Mouse (Mus musculus): ENCODE results near the gene Folh1.

DNA sequence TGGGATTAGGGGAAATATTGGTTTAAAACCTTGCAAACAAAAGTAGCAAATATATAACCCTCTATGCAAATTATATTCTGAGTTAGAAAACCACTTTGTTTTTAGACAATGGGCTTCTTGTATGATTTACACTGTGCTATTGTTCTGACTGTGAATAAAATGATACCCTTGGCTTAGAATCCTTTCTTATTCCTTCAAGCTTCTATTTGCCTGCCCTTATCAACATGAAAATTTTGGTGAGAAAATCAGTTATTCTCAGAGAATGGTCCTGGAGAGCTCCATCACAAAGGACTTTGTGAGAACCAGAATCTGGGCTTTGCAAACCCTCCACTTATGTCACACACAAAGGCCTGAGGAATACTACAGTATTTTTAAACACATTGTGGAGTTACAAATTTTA is 11.1 kb downstream of the Folh1 start:
- TF ChIP-seq CTCF (IDR thresholded peaks at IDR 0.05; ENCODE audit: extremely low read depth, insufficient read depth, low read length) (no peak), POLR2A (IDR thresholded peaks at IDR 0.05; ENCODE audit: extremely low read depth, insufficient read depth, low read length) (no peak)

Measured in cortical plate, adult 2 months (tissue).